Mouse (Mus musculus) inflammation-experienced regulatory T-cells, adult 16 weeks (primary cell): Measurements from ENCODE around the gene Ube4a. TPM values are rescaled to one million over a fixed set of nuclear protein-coding genes. Genes with fewer than 3 reads are reported as not detected.

Experiments used
- polyA plus RNA-seq: library from polyadenylated mRNA; unstranded; fragments of 100-300 nt; shearing (Covaris generic); gene quantifications from one replicate; pipeline ENCODE4 v1.2.1, GENCODE M21; 2017

Gene Ube4a
- 52.2 TPM for polyA plus RNA-seq

GRCm38 (mm10) chr9:44965126-44965832, at the start of gene Ube4a:
TSS of gene Ube4a (minus strand) at chr9:44965600.

GRCm38 (mm10) chr9:45009180-45010078, 44.0 kb upstream of the Ube4a start, which contains the start of gene Cd3e:
TSS of gene Cd3e (minus strand) at chr9:45009627.

DNA sequence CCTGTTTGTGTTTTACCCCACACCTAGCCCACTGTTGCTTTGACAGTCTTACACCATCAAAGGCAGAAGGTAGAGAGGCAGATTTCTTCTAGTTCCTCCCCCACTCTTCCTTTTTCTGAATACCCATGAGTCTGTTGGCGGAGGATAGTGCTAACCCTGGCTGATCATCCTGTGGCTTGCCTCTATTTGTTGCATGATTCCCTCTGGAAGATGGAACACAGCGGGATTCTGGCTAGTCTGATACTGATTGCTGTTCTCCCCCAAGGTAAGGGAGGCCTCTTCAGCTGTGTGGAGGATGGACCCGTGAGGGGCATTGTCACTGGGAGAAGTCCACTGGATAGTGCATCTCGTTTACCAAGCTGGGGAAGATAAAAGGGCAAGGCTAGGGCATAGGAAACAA, 16.3 kb upstream of the Ube4a start, which contains the start of gene Cd3d:
Gene Cd3d (plus strand): TSS at position 111 of the 400 bp plus-strand sequence.

GRCm38 (mm10) chr9:44980242-44980641, 14.8 kb upstream of the Ube4a start, which contains the start of gene Cd3g:
TSS of gene Cd3g (minus strand) at chr9:44980431.

DNA sequence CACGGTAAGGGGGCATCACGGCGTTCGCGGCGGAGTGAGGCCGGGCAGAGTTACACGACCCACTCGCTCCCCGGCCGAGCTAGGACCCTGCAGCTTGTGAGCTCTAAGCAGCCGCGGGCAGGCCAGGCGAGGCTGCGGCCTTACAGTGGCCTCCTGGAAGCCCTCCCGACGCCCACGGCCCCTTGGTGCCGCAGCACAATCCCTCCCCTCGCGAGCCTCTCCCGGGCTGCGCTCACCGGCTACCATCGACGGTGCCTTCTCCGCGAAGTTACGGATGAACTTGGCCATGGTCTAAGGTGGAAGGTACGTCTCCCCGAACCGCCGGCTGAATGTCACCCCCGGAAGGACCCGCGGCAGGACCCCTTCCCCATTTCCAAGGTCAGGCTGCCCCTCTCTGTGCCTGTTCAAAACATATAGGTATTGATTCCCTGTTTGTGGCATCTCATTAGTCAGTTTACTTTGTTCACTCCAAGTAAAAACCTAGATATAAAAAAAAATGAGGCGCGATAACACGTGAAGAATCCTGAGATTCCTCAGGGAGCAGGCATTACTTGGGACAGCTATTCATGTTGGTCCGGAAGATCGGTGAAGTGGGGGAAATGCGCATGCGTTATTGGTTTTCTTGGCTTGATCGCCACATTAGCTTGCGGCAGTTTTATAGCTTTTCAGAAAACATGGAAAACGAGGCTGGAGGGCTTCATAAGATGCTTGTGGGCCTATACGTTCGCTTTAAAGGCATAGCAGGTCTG, 44.9 kb downstream of the Ube4a start, which contains the start of gene Atp5l:
Gene Atp5l (minus strand): TSS at position 369 of the 749 bp plus-strand sequence.

DNA sequence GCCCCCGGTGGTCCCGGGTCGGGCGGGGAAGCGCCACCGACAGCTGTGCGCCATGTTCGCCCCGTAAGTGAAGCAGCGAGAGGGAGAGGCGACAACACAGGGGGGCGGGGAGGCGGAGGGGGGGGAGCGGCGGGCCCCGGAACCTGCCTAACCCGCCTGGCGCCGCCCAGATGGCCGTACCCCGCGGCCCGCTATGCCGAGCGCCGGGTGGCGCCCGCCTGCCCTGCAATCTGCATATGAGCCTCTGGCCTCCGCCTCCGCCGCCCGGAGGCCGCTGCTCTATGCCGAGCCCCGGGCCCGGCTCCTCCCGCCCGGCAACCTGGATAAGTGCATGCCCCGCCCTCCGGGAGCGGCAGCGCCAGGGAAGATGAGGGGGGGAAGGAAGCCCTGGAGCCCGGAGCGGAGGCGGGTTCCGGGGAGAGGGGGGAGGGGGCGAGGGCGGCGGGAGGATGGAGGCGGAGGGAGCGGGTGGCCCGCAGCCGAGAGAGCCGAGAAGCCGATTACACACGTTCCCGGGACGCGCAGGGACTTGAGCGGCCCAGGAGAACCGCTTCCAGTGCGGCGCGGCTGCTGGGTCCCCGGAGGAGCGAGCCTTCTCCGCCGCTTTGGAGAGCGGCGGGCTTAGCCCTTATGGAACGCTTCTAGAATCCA, 84.1 kb downstream of the Ube4a start, which contains the start of gene Kmt2a:
Gene Kmt2a (minus strand): TSS at position 76 of the 651 bp plus-strand sequence.

Other genes with a start within 250 kb of the Ube4a start
- gene Phldb1, start 230.4 kb downstream of the Ube4a start, polyA plus RNA-seq = 1.4 TPM
- gene Arcn1, start 197.8 kb downstream of the Ube4a start, polyA plus RNA-seq = 157 TPM
- gene Ift46, start 197.7 kb downstream of the Ube4a start, polyA plus RNA-seq = 43.3 TPM
- gene Tmem25, start 166.3 kb downstream of the Ube4a start, polyA plus RNA-seq = not detected
- gene Ttc36, start 162.5 kb downstream of the Ube4a start, polyA plus RNA-seq = not detected
- 40.8 TPM for gene Kmt2a, start 84.3 kb downstream of the Ube4a start, polyA plus RNA-seq
- 307 TPM for gene Atp5l, start 44.9 kb downstream of the Ube4a start, polyA plus RNA-seq
- gene Cd3g, start 14.8 kb upstream of the Ube4a start, polyA plus RNA-seq = 1,480 TPM
- gene Cd3d, start 16.2 kb upstream of the Ube4a start, polyA plus RNA-seq = 967 TPM
- 1,516 TPM for gene Cd3e, start 44.0 kb upstream of the Ube4a start, polyA plus RNA-seq
- gene Mpzl2, start 74.2 kb upstream of the Ube4a start, polyA plus RNA-seq = 0.23 TPM
- gene Mpzl3, start 89.6 kb upstream of the Ube4a start, polyA plus RNA-seq = 18.6 TPM
- 4.9 TPM for gene Jaml, start 113.6 kb upstream of the Ube4a start, polyA plus RNA-seq
- gene Scn2b, start 152.2 kb upstream of the Ube4a start, polyA plus RNA-seq = not detected
- gene Scn4b, start 172.8 kb upstream of the Ube4a start, polyA plus RNA-seq = 0.11 TPM
- gene BC049352, start 216.4 kb upstream of the Ube4a start, polyA plus RNA-seq = 1.3 TPM
- not detected for gene Tmprss4, start 238.5 kb upstream of the Ube4a start, polyA plus RNA-seq